Mouse (Mus musculus) midbrain, embryonic 14.5 days (tissue): ENCODE data around the gene Gm32687. TPM values are rescaled to one million over a fixed set of nuclear protein-coding genes. Genes with fewer than 3 reads are reported as not detected.
"Not testable (repeated sequence)": the region's sequence is repeated elsewhere in the genome, so short reads cannot be mapped to it uniquely, and the experiment has no call there.

Experiments used
- ATAC-seq: fragments of 200-750 bp; cut with Nextera tagmentation; 2 replicates; pipeline ENCODE4 v1.8.0; 2017; ENCODE audit warnings: moderate number of reproducible peaks, moderate library complexity; ENCODE audit not compliant: low FRiP score, low TSS enrichment
- DNase-seq: peaks from one replicate; pipeline ENCODE4 v3.0.0-alpha.2; 2015
- H3K27ac ChIP-seq: fragments of 300-500 bp; sonication (generic); replicated peaks from 2 replicates; pipeline ENCODE4 v1.5.1; 2014; ENCODE audit warnings: mild to moderate bottlenecking, low read depth, low read length, moderate library complexity
- H3K27me3 ChIP-seq: fragments of 300-500 bp; sonication (generic); 2 replicates; pipeline ENCODE4 v1.6.1; 2014; ENCODE audit warnings: low read length, control low read depth, mixed read lengths; ENCODE audit not compliant: control insufficient read depth, insufficient read depth
- H3K36me3 ChIP-seq: fragments of 300-500 bp; sonication (generic); 2 replicates; pipeline ENCODE4 v1.6.1; 2014; ENCODE audit warnings: low read length, control low read depth; ENCODE audit not compliant: control insufficient read depth, insufficient read depth
- H3K4me1 ChIP-seq: fragments of 300-500 bp; sonication (generic); 2 replicates; pipeline ENCODE4 v1.6.1; 2014; ENCODE audit warnings: mild to moderate bottlenecking, antibody characterized with exemption, low read length, control low read depth; ENCODE audit not compliant: control insufficient read depth, insufficient read depth
- H3K4me2 ChIP-seq: fragments of 300-500 bp; sonication (generic); 2 replicates; pipeline ENCODE4 v1.6.1; 2014; ENCODE audit warnings: mild to moderate bottlenecking, low read length, moderate library complexity
- H3K4me3 ChIP-seq: fragments of 300-500 bp; sonication (generic); replicated peaks from 2 replicates; pipeline ENCODE4 v1.5.1; 2014; ENCODE audit warnings: low read depth, low read length
- H3K9ac ChIP-seq: fragments of 300-500 bp; sonication (generic); replicated peaks from 2 replicates; pipeline ENCODE4 v1.6.1; 2014; ENCODE audit warnings: mild to moderate bottlenecking, low read length, moderate library complexity
- H3K9me3 ChIP-seq: fragments of 300-500 bp; sonication (generic); 2 replicates; pipeline ENCODE4 v1.6.1; 2016; ENCODE audit warnings: low read length, control low read depth, mixed read lengths; ENCODE audit not compliant: control insufficient read depth
- WGBS: fragments of 180-500 bp; shearing (Covaris S2); extraction: QIAGEN DNeasy Blood & Tissue Kit; methylation state at CpG from one replicate; pipeline ENCODE4 v1.1.7; 2014; 5-methylcytosine and 5-hydroxymethylcytosine counted together
- polyA plus RNA-seq: library from polyadenylated mRNA; unstranded; fragments of >200 nt; fragmentation: Nextera tagmentation; extraction: Ambion mirVana; gene quantifications from 2 replicates; pipeline ENCODE4 v1.2.1, GENCODE M21; 2014

Gm32687 gene
- 13.8 and 16.2 TPM in 2 replicates for polyA plus RNA-seq

DNA sequence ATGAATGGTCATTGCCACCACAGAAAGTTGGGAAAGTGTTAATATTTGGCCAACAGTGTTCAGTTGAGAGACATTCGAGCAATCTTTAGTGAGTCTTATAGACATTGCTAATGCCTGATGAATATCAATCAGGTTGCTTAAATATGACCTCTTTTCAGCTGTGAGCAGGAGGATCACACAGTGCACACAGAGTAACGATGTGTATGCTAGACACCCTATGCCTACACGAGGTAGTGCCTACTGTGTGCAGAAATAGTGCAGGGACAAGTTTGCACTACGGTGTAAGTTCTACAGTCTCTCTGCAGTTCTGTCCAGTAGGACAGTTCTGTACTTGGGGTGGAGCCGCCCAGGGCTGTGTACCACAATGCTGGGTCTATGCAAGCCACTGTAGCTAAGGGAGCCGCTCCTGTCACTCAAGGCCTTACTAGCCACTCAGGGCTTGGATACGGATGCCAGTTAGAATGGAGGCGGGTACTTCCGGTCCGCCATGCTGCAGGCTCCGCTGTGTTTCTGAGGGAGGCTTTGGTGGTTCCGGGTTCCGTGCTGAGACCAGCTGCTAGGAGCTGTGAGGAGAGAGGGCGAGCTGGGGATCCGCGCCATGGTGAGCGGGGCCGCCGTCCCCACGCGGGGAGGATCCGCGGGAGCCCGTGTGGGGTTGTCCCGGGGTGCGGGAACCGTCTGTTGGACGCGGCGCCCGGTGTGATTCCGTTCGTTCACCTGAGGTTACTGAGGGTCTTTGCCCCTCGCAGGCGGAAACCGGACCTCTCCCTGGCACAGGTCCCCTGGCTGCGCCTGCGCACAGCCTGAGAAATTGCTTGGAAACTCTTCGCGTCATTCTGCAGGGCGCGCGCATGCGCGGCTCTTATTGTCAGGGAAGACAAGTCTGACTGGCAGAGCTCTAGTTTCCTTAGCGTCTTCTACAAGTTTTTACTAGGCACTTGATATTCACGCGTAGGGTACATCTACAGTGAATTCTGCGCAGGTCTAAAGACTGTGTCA is at the start of gene Gm32687:
Gene Gm32687 (plus strand): TSS at position 526 of the 999 bp plus-strand sequence.
- not testable (repeated sequence) for DNase-seq, H3K4me2 ChIP-seq, H3K4me1 ChIP-seq, H3K27me3 ChIP-seq, H3K9ac ChIP-seq, H3K36me3 ChIP-seq, H3K4me3 ChIP-seq, H3K9me3 ChIP-seq, H3K27ac ChIP-seq
- 38% methylated on average over 4 of the region's 49 CpGs for WGBS
- peak; percentile 100 for ATAC-seq

DNA sequence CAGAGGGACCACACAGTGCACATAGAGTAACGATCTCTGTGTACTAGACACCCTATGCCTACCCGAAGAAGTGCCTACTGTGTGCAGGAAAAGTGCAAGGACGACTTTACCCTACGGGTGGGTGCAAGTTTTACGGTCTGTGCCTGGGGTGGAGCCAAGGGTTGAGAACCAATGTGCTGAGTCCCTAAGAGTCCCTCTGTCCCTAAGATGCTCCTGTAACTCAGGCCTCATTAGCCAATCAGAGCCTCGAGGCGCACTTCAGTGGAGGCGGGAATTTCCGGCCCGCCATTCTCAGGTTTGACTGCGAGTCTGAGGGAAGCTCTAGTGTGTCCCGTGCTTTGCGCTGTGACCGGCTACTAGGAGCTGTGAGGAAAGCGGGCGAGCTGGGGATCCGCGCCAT is 17.5 kb upstream of the Gm32687 start:
- no CpG with 5 or more reads among the region's 18 CpGs for WGBS

DNA sequence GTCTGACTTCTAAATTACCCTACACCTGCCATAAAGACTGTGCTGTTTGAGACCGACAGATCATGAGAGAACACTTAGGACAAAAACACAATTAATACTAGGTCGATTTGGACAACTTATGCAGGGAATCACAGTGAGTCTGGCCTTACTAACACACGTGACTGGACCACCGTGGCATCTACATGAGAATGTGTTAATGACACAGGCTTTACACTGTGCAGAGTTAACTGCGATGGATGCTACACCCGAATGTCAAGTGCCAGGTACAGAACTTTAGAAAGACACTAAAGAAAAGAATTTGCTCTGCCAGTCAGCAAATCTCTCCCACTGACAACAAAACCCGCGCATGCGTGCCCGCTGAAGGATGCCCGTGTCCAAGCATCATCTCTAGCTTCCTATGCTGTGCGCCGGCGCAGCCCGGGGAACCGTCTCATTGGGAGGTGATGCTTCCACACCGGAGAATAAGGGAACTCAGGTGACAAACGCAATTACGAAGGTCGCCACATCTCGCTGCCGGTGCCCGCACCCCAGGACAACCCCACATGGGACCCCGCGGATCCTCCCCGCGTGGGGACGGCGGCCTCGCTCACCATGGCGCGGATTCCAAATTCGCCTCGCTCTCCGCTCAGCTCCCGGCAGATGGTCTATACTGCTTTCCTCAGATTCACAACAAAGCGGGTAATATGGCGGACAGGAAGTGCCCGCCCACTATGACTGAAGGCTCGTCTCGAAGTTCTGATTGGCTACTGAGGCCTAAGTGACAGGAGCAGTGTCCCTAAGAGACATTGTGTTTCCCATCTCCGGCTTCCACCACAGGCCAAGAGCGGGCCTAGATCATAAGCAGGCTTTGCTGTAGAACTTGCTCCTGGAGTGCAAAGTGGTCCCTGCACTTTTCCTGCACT is 66.4 kb downstream of the Gm32687 start, which contains the start of gene Zfp781:
Gene Zfp781 (minus strand): TSS at position 639 of the 902 bp plus-strand sequence.
- not testable (repeated sequence) for H3K4me1 ChIP-seq, H3K9me3 ChIP-seq, H3K36me3 ChIP-seq, H3K9ac ChIP-seq, H3K4me3 ChIP-seq, H3K4me2 ChIP-seq, H3K27ac ChIP-seq, H3K27me3 ChIP-seq, DNase-seq
- ATAC-seq = peak; percentile 98
- WGBS = no CpG with 5 or more reads among the region's 43 CpGs

More for the DNA sequence above, 17.5 kb upstream of the Gm32687 start:
- not testable (repeated sequence) for DNase-seq, H3K27ac ChIP-seq, H3K27me3 ChIP-seq, H3K9ac ChIP-seq, H3K4me1 ChIP-seq, H3K4me2 ChIP-seq, H3K36me3 ChIP-seq, ATAC-seq, H3K9me3 ChIP-seq, H3K4me3 ChIP-seq

Other genes with a start within 250 kb of the Gm32687 start
- gene Sirt6, start 236.1 kb upstream of the Gm32687 start, polyA plus RNA-seq = 47.7 and 58.1 TPM in 2 replicates
- 8.9 and 16.8 TPM in 2 replicates for gene Ankrd24, start 235.4 kb upstream of the Gm32687 start, polyA plus RNA-seq
- gene Gm10778, start 214.9 kb upstream of the Gm32687 start, polyA plus RNA-seq = 7.8 and 8.2 TPM in 2 replicates
- gene Zfp433, start 159.1 kb upstream of the Gm32687 start, polyA plus RNA-seq = 18.6 and 22.2 TPM in 2 replicates
- gene Gm3055, start 92.8 kb upstream of the Gm32687 start, polyA plus RNA-seq = 25.5 and 27.7 TPM in 2 replicates
- 4.3 TPM in 2 replicates for gene Gm4767, start 51.7 kb upstream of the Gm32687 start, polyA plus RNA-seq
- 11.0 TPM in 2 replicates for gene Zfp781, start 66.5 kb downstream of the Gm32687 start, polyA plus RNA-seq
- 15.5 and 17.9 TPM in 2 replicates for gene Zfp873, start 184.2 kb downstream of the Gm32687 start, polyA plus RNA-seq
- 10.3 and 11.6 TPM in 2 replicates for gene BC024063, start 219.4 kb downstream of the Gm32687 start, polyA plus RNA-seq